Mouse (Mus musculus): ENCODE results near the gene Stx3. TPM values are rescaled to one million over a fixed set of nuclear protein-coding genes. Genes with fewer than 3 reads are reported as not detected.

The Stx3 gene
- total and polyA plus RNA-seq, 3 experiments: 0.16 to 4.7 (median 1.4) TPM

DNA sequence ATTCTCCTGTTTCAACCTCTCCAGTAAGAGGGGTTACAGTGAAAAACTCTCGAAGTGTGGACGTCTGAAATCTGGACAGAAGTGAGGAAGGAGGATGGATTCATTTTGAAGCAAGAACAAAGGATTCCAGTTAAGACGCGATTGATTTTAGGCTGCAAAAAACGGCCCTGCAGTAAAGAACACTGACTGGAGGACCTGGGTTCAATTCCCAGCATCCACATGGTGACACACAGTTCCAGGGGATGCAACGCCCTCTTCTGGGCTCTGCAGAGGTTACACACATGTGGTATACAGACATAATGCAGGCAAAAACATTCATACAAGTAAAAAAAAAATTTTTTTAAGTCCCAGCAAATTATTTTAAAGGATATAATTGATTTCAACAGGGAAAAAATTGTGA is 1.0 kb upstream of the Stx3 start:
- Histone ChIP-seq H3K9ac (ENCODE audit: insufficient read depth, low read depth) (no peak overlapping the region), H3K27ac (ENCODE audit: insufficient read depth, low read depth) (no peak overlapping the region), H3K79me2 (replicated peaks; ENCODE audit: control insufficient read depth, extremely low read depth, insufficient read depth, poor library complexity, severe bottlenecking) (no peaks in the 10 kb centered on the region), H3K27me3 (replicated peaks) (peaks cover 47% of the 10 kb centered on the region), H3K4me2 (ENCODE audit: insufficient read depth, low read depth, poor library complexity, severe bottlenecking) (peak overlapping the region; percentile 95; the same call in 1 of the 2 replicates), H3K4me3 (replicated peaks in 1 of 3; ENCODE audit: low read depth in 2 of 3, low read length in 2 of 3, poor library complexity in 1 of 3) (no peak overlapping the region), H3K36me3 (replicated peaks in 1 of 2; ENCODE audit: control insufficient read depth in 1 of 2, insufficient read depth in 1 of 2, low read length in 1 of 2) (no peaks in the 10 kb centered on the region), H3K4me1 (ENCODE audit: control insufficient read depth in 1 of 2, insufficient read depth in 2 of 2) (peaks cover 0 to 10% of the 10 kb centered on the region in 2 experiments; a peak in 1 of 4 replicates), H3K9me3 (replicated peaks; ENCODE audit: low read length) (no peaks in the 10 kb centered on the region)
- dilution Hi-C loops (cut with MboI; ENCODE audit: extremely low pct_ligation_motif_present, extremely low pct_unique_long_range_greater_than_20kb, low sequenced_read_pairs): no loop called here
- in situ Hi-C loops (cut with MboI; ENCODE audit: low pct_ligation_motif_present, low pct_unique_long_range_greater_than_20kb, low sequenced_read_pairs): no loop called here
- peak; percentile 3 for TF ChIP-seq RAD21 (IDR thresholded peaks at IDR 0.05; ENCODE audit: low read depth, low read length)
- TF ChIP-seq ZKSCAN1 (IDR thresholded peaks at IDR 0.05; ENCODE audit: borderline replicate concordance, low read depth, low read length): no peak
- peak in 1 of 2 experiments; percentile 37; a peak in 2 of 4 replicates for TF ChIP-seq CTCF (conservative IDR thresholded peaks at IDR 0.05 in 1 of 2, IDR thresholded peaks at IDR 0.05 in 1 of 2; ENCODE audit: low read depth in 2 of 2, low read length in 2 of 2)
- DNase-seq (ENCODE audit: extremely low read depth): peak; percentile 11

DNA sequence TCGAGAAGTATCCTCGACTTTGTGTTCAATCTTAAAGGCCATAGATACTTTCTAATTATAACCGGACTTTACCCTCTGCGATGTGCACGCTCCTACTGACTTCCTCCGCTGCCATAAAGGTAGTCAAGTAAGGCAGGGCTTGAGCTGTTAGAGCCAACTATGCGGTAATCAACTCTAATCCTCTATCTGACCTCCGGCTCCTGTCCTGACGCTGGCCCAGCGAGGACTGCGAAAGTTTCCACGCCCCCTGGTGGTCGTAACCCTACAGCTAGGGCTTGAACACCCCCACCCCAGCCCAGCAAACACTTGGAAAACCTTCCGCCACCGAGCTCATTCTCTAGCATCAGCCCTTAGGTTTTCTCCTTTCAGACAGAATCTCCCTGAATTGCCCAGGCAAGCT is 597 bp upstream of the Stx3 start:
- Histone ChIP-seq H3K4me2 (ENCODE audit: insufficient read depth, low read depth, poor library complexity, severe bottlenecking) (peak overlapping the region; percentile 95), H3K9me3 (replicated peaks; ENCODE audit: low read length) (no peaks in the 10 kb centered on the region), H3K27me3 (replicated peaks) (peaks cover 51% of the 10 kb centered on the region), H3K9ac (ENCODE audit: insufficient read depth, low read depth) (no peak overlapping the region), H3K4me1 (ENCODE audit: control insufficient read depth in 1 of 2, insufficient read depth in 2 of 2) (peaks cover 0 to 10% of the 10 kb centered on the region in 2 experiments; a peak in 1 of 4 replicates), H3K36me3 (replicated peaks in 1 of 2; ENCODE audit: control insufficient read depth in 1 of 2, insufficient read depth in 1 of 2, low read length in 1 of 2) (no peaks in the 10 kb centered on the region), H3K27ac (ENCODE audit: insufficient read depth, low read depth) (no peak overlapping the region), H3K4me3 (replicated peaks in 1 of 3; ENCODE audit: low read depth in 2 of 3, low read length in 2 of 3, poor library complexity in 1 of 3) (peak overlapping the region in 2 of 3 experiments; percentile 27 to 48), H3K79me2 (replicated peaks; ENCODE audit: control insufficient read depth, extremely low read depth, insufficient read depth, poor library complexity, severe bottlenecking) (no peaks in the 10 kb centered on the region)
- in situ Hi-C loops (cut with MboI; ENCODE audit: low pct_ligation_motif_present, low pct_unique_long_range_greater_than_20kb, low sequenced_read_pairs) (no loop called here), dilution Hi-C loops (cut with MboI; ENCODE audit: extremely low pct_ligation_motif_present, extremely low pct_unique_long_range_greater_than_20kb, low sequenced_read_pairs) (no loop called here)
- peak; percentile 40 for DNase-seq (ENCODE audit: extremely low read depth)
- TF ChIP-seq TBP (conservative IDR thresholded peaks at IDR 0.05; ENCODE audit: low read depth, low read length): no peak
- no peak for TF ChIP-seq MEF2A (IDR thresholded peaks at IDR 0.05; ENCODE audit: borderline replicate concordance, low read depth, low read length)
- TF ChIP-seq NRF1 (IDR thresholded peaks at IDR 0.05; ENCODE audit: low read depth, low read length): no peak
- TF ChIP-seq MYC (IDR thresholded peaks at IDR 0.05; ENCODE audit: low read depth, low read length): no peak
- no peak for TF ChIP-seq USF1 (IDR thresholded peaks at IDR 0.05; ENCODE audit: low read depth, low read length)
- no peak for TF ChIP-seq HCFC1 (IDR thresholded peaks at IDR 0.05; ENCODE audit: low read depth, low read length)
- no peak for TF ChIP-seq MAX (IDR thresholded peaks at IDR 0.05; ENCODE audit: low read length)
- TF ChIP-seq NELFE (IDR thresholded peaks at IDR 0.05; ENCODE audit: low read depth, low read length): no peak
- no peak for TF ChIP-seq GABPA (IDR thresholded peaks at IDR 0.05; ENCODE audit: insufficient replicate concordance, low read depth, low read length)
- no peak for TF ChIP-seq MAFK (IDR thresholded peaks at IDR 0.05; ENCODE audit: insufficient replicate concordance, low read length)
- TF ChIP-seq RAD21 (IDR thresholded peaks at IDR 0.05; ENCODE audit: low read depth, low read length): peak; percentile 17
- TF ChIP-seq POLR2AphosphoS2 (IDR thresholded peaks at IDR 0.05; ENCODE audit: low read depth, low read length): no peak
- no peak for TF ChIP-seq ZMIZ1 (IDR thresholded peaks at IDR 0.05; ENCODE audit: low read depth, low read length)
- TF ChIP-seq EP300 (IDR thresholded peaks at IDR 0.05; ENCODE audit: low read length): no peak
- no peak for TF ChIP-seq ZNF384 (IDR thresholded peaks at IDR 0.05; ENCODE audit: low read depth, low read length)
- TF ChIP-seq ZC3H11A (IDR thresholded peaks at IDR 0.05; ENCODE audit: low read depth, low read length): no peak
- no peak for TF ChIP-seq E2F4 (IDR thresholded peaks at IDR 0.05; ENCODE audit: insufficient replicate concordance, low read depth, low read length)
- TF ChIP-seq CHD2 (IDR thresholded peaks at IDR 0.05; ENCODE audit: low read length): no peak
- no peak for TF ChIP-seq USF2 (conservative IDR thresholded peaks at IDR 0.05; ENCODE audit: low read depth, low read length)
- TF ChIP-seq PAX5 (IDR thresholded peaks at IDR 0.05; ENCODE audit: low read length): no peak
- no peak for TF ChIP-seq ETS1 (conservative IDR thresholded peaks at IDR 0.05; ENCODE audit: low read depth, low read length)
- no peak for TF ChIP-seq ZKSCAN1 (IDR thresholded peaks at IDR 0.05; ENCODE audit: borderline replicate concordance, low read depth, low read length)
- peak; percentile 62 for TF ChIP-seq SMC3 (IDR thresholded peaks at IDR 0.05; ENCODE audit: low read depth, low read length)
- TF ChIP-seq MXI1 (IDR thresholded peaks at IDR 0.05; ENCODE audit: low read depth, low read length): no peak
- TF ChIP-seq ELF1 (IDR thresholded peaks at IDR 0.05; ENCODE audit: low read depth, low read length): no peak
- TF ChIP-seq JUN (IDR thresholded peaks at IDR 0.05; ENCODE audit: insufficient read depth, low read depth, low read length): no peak
- no peak for TF ChIP-seq POLR2A (IDR thresholded peaks at IDR 0.05; ENCODE audit: low read depth, low read length)
- no peak for TF ChIP-seq BHLHE40 (IDR thresholded peaks at IDR 0.05; ENCODE audit: low read depth, low read length)
- no peak for TF ChIP-seq KAT2A (IDR thresholded peaks at IDR 0.05; ENCODE audit: insufficient replicate concordance, low read length)
- TF ChIP-seq TCF12 (IDR thresholded peaks at IDR 0.05; ENCODE audit: low read depth, low read length): no peak
- TF ChIP-seq CTCF (conservative IDR thresholded peaks at IDR 0.05 in 1 of 2, IDR thresholded peaks at IDR 0.05 in 1 of 2; ENCODE audit: low read depth in 2 of 2, low read length in 2 of 2): peak; percentile 48 to 72
- no peak for TF ChIP-seq IRF4 (IDR thresholded peaks at IDR 0.05; ENCODE audit: low read depth, low read length)
- no peak for TF ChIP-seq JUND (conservative IDR thresholded peaks at IDR 0.05; ENCODE audit: low read depth, low read length)

Measured in CH12.LX (cell line).